Mouse (Mus musculus) hindbrain, postnatal 0 days (tissue): ENCODE results near the gene Inpp5a. TPM values are rescaled to one million over a fixed set of nuclear protein-coding genes. Genes with fewer than 3 reads are reported as not detected.

Experiments
- ATAC-seq: fragments of 200-750 bp; cut with Nextera tagmentation; 2 replicates; pipeline ENCODE4 v1.8.0; 2017; ENCODE audit warnings: mild to moderate bottlenecking, moderate TSS enrichment, moderate library complexity
- DNase-seq: peaks from one replicate; pipeline ENCODE4 v3.0.0-alpha.2; 2015; ENCODE audit warnings: low spot score
- H3K27ac ChIP-seq: fragments of 300-500 bp; sonication (generic); 2 replicates; pipeline ENCODE4 v1.5.1; 2014; ENCODE audit warnings: mild to moderate bottlenecking
- H3K27me3 ChIP-seq: fragments of 300-500 bp; sonication (generic); 2 replicates; pipeline ENCODE4 v1.6.1; 2014; ENCODE audit warnings: low read length, mixed read lengths; ENCODE audit not compliant: insufficient read depth
- H3K36me3 ChIP-seq: fragments of 300-500 bp; sonication (generic); 2 replicates; pipeline ENCODE4 v1.6.1; 2014; ENCODE audit warnings: low read length, mixed read lengths; ENCODE audit not compliant: insufficient read depth
- H3K4me1 ChIP-seq: fragments of 300-500 bp; sonication (generic); 2 replicates; pipeline ENCODE4 v1.6.1; 2014; ENCODE audit warnings: antibody characterized with exemption, low read length, mixed read lengths; ENCODE audit not compliant: insufficient read depth
- H3K4me2 ChIP-seq: fragments of 300-500 bp; sonication (generic); 2 replicates; pipeline ENCODE4 v1.6.1; 2014; ENCODE audit warnings: low read depth, mild to moderate bottlenecking, low read length, moderate library complexity, mixed read lengths
- H3K4me3 ChIP-seq: fragments of 300-500 bp; sonication (generic); 2 replicates; pipeline ENCODE4 v1.5.1; 2014; ENCODE audit warnings: low read length
- H3K9ac ChIP-seq: fragments of 300-500 bp; sonication (generic); replicated peaks from 2 replicates; pipeline ENCODE4 v1.6.1; 2014; ENCODE audit warnings: mild to moderate bottlenecking, low read length, moderate library complexity, mixed read lengths
- H3K9me3 ChIP-seq: fragments of 300-500 bp; sonication (generic); 2 replicates; pipeline ENCODE4 v1.6.1; 2016; ENCODE audit warnings: low read length, mixed read lengths
- CTCF ChIP-seq: IDR thresholded peaks from 2 replicates; pipeline ENCODE4 v1.5.1; 2016; ENCODE audit warnings: antibody characterized with exemption, control low read depth, low read depth
- WGBS: fragments of 180-500 bp; shearing (Covaris S2); extraction: QIAGEN DNeasy Blood & Tissue Kit; methylation state at CpG from one replicate; pipeline ENCODE4 v1.1.7; 2014; 5-methylcytosine and 5-hydroxymethylcytosine counted together
- polyA plus RNA-seq: library from polyadenylated mRNA; unstranded; fragments of >200 nt; fragmentation: Nextera tagmentation; extraction: Ambion mirVana; gene quantifications from 2 replicates; pipeline ENCODE4 v1.2.1, GENCODE M21; 2015
- total RNA-seq: library from RNA; depleted of rRNA; stranded (reverse); fragments of >200 nt; gene quantifications from 2 replicates; pipeline ENCODE4 v1.2.3, GENCODE M21; 2014

The Inpp5a gene
- total and polyA plus RNA-seq, 2 experiments from 2014 or later: 16.6 to 23.6 TPM

DNA sequence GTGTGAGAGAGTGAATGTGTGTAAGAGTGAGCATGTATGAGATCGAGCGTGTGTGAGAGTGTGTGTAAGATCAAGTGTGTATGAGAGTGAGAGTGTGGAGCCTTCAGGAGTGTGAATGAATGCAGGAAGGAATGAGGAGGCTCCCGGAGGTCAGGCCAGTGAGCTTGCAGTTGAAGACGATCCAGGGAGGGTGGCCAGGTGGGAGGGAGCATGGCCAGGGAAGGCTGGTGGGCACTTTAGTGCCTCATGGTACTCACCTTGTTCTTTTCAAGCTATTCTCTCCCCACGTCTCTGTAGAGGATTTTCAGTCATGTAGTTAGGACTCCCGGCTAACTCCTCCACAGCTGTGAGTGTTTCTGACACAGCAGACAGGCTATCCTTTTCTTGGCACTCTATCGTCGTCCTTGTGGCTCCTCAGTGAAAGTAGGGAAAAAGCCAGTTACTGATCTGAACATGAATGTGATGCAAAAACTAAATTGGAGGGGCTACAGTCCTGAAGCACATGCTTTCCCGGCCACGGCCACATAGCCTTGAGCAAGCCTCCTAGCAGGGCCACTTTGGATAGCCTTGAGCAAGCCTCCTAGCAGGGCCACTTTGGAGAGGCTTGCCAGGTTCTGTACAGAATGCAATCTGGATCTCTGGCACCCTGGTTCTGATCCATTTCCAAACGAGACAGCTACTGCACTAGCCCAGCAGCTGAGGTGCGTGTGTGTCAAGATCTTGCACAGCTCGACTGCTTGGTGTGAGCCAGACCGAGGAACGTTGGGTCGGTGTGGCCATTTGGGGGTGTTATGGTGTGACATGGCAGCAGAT is 61.5 kb downstream of the Inpp5a start:
- no peak for ATAC-seq
- no peak for DNase-seq
- Histone ChIP-seq H3K4me3 (no peak overlapping the region), H3K9ac (no peak overlapping the region), H3K9me3 (no peaks in the 10 kb centered on the region), H3K4me2 (no peak overlapping the region), H3K4me1 (no peaks in the 10 kb centered on the region), H3K36me3 (no peaks in the 10 kb centered on the region), H3K27ac (no peak overlapping the region), H3K27me3 (no peaks in the 10 kb centered on the region)
- WGBS: 80% methylated on average over 16 of the region's 16 CpGs
- TF ChIP-seq CTCF: no peak

DNA sequence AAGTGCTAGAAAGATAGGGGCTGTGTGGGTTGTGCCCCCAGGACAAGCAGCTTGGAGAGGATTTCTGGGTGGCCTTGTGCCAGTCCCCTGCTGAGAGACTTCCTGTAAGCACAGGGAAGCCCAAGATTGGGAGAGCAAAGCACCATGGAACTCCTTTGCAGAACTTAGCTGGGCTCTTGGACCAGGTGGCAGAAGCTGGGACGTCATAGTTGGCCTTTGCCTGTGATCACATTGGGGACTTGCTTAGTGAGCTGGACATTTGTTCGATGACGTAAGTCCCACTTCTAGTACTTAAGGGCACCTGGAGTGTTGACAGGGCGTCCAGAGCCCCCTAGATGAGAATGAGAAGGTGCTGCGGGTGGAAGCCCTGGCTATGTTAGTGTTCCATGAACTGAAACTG is 62.8 kb downstream of the Inpp5a start:
- TF ChIP-seq CTCF: no peak
- Histone ChIP-seq H3K9me3 (no peaks in the 10 kb centered on the region), H3K36me3 (no peaks in the 10 kb centered on the region), H3K27me3 (no peaks in the 10 kb centered on the region), H3K4me1 (no peaks in the 10 kb centered on the region), H3K4me3 (no peak overlapping the region), H3K4me2 (no peak overlapping the region), H3K27ac (no peak overlapping the region), H3K9ac (no peak overlapping the region)
- no peak for ATAC-seq
- DNase-seq: no peak
- 87% methylated on average over 5 of the region's 5 CpGs for WGBS

GRCm38 (mm10) chr7:139452199-139452598 is 63.3 kb downstream of the Inpp5a start:
- Histone ChIP-seq H3K27ac (no peak overlapping the region), H3K9me3 (no peaks in the 10 kb centered on the region), H3K4me2 (no peak overlapping the region), H3K4me1 (no peaks in the 10 kb centered on the region), H3K9ac (no peak overlapping the region), H3K36me3 (no peaks in the 10 kb centered on the region), H3K27me3 (no peaks in the 10 kb centered on the region), H3K4me3 (no peak overlapping the region)
- no peak for DNase-seq
- no peak for ATAC-seq
- 58% methylated on average over 2 of the region's 2 CpGs for WGBS
- TF ChIP-seq CTCF: no peak

DNA sequence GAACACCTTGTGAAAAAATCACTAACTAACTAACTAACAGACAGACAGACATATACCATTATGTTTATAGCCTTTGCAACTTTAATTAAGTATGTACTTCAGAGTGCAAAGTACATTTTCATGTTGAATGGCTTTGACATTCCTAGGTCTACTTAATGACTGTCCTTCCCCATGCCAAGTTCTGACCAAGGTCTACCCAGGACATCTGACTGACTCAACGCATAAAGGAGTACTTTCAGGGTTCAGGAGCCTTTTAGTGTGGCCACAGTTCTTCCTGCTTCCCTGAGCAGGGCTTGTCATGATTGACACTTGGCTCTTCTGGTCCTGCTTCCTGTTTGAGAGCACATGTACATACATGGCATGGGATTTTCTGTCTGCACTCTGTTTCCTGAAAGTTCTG is 64.3 kb downstream of the Inpp5a start:
- no peak overlapping the region for H3K9ac ChIP-seq
- no peaks in the 10 kb centered on the region for H3K9me3 ChIP-seq
- H3K4me3 ChIP-seq: no peak overlapping the region
- no peak overlapping the region for H3K27ac ChIP-seq
- ATAC-seq (no peak), DNase-seq (no peak)
- no peaks in the 10 kb centered on the region for H3K36me3 ChIP-seq
- no peak for TF ChIP-seq CTCF
- no peaks in the 10 kb centered on the region for H3K27me3 ChIP-seq
- H3K4me1 ChIP-seq: no peaks in the 10 kb centered on the region
- 72% methylated on average over 1 of the region's 1 CpGs for WGBS
- H3K4me2 ChIP-seq: no peak overlapping the region

DNA sequence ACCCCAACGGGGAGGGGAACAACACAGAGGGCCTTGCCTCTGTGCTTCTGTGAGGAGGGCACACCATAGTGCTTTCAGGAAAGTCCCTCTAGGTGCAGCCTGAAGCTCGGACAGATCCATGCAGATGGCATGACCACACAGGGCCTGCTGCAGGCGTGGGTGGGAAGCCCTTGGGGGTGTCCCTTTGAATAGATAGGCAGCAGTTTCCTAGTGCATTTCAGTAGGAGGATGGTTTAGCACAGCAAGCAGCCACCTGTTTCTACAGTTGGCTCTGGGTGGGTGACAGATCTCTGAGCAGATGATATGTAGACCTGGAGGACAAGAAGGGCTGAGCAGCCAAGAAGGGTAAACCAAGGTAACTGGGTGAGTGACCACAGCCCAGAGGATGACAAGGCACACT is 65.4 kb downstream of the Inpp5a start:
- no peaks in the 10 kb centered on the region for H3K27me3 ChIP-seq
- H3K36me3 ChIP-seq: no peaks in the 10 kb centered on the region
- DNase-seq (no peak), ATAC-seq (no peak)
- 73% methylated on average over 3 of the region's 3 CpGs for WGBS
- no peak overlapping the region for H3K9ac ChIP-seq
- no peaks in the 10 kb centered on the region for H3K4me1 ChIP-seq
- H3K9me3 ChIP-seq: no peaks in the 10 kb centered on the region
- no peak overlapping the region for H3K27ac ChIP-seq
- H3K4me2 ChIP-seq: no peak overlapping the region
- TF ChIP-seq CTCF: no peak
- H3K4me3 ChIP-seq: no peak overlapping the region

- no peak for ATAC-seq
- H3K27me3 ChIP-seq: no peaks in the 10 kb centered on the region
- no peak overlapping the region for H3K4me3 ChIP-seq
- H3K36me3 ChIP-seq: no peaks in the 10 kb centered on the region
- H3K27ac ChIP-seq: no peak overlapping the region
- TF ChIP-seq CTCF: no peak
- 49% methylated on average over 6 of the region's 6 CpGs for WGBS
- no peaks in the 10 kb centered on the region for H3K9me3 ChIP-seq
- H3K4me1 ChIP-seq: no peaks in the 10 kb centered on the region
- no peak overlapping the region for H3K4me2 ChIP-seq
- DNase-seq: no peak
- H3K9ac ChIP-seq: no peak overlapping the region
These were observed 67.8 kb downstream of the Inpp5a start for GRCm38 (mm10) chr7:139456759-139457158.

- H3K4me1 ChIP-seq: no peaks in the 10 kb centered on the region
- 88% methylated on average over 12 of the region's 12 CpGs for WGBS
- no peak overlapping the region for H3K4me3 ChIP-seq
- H3K27me3 ChIP-seq: no peaks in the 10 kb centered on the region
- DNase-seq (no peak), ATAC-seq (no peak)
- no peak overlapping the region for H3K27ac ChIP-seq
- no peaks in the 10 kb centered on the region for H3K36me3 ChIP-seq
- no peak overlapping the region for H3K9ac ChIP-seq
- H3K9me3 ChIP-seq: no peaks in the 10 kb centered on the region
- TF ChIP-seq CTCF: no peak
- no peak overlapping the region for H3K4me2 ChIP-seq
These were observed 72.4 kb downstream of the Inpp5a start for GRCm38 (mm10) chr7:139461344-139461743.
